Mouse (Mus musculus) embryonic stem cell, embryonic (primary cell): ENCODE data around the gene Ptpn3.

ENCODE experiments used
- CTCF ChIA-PET, 4 experiments: fragments of 300-600 bp in 2 of 4; fragments of 350-600 bp in 2 of 4; sonication (Branson Sonifier 250); formaldehyde crosslinking; loops; one replicate each; lab custom pipeline; 2022; ENCODE audit warnings: inconsistent platforms in 2 of 4; lab: Charles Lee
- POLR2A ChIA-PET, 4 experiments: fragments of 300-600 bp in 2 of 4; fragments of 350-600 bp in 2 of 4; sonication (Branson Sonifier 250); formaldehyde crosslinking; loops; one replicate each; lab custom pipeline; 2022; ENCODE audit warnings: antibody characterized with exemption in 4 of 4, inconsistent platforms in 1 of 4; lab: Charles Lee

Gene Ptpn3

DNA sequence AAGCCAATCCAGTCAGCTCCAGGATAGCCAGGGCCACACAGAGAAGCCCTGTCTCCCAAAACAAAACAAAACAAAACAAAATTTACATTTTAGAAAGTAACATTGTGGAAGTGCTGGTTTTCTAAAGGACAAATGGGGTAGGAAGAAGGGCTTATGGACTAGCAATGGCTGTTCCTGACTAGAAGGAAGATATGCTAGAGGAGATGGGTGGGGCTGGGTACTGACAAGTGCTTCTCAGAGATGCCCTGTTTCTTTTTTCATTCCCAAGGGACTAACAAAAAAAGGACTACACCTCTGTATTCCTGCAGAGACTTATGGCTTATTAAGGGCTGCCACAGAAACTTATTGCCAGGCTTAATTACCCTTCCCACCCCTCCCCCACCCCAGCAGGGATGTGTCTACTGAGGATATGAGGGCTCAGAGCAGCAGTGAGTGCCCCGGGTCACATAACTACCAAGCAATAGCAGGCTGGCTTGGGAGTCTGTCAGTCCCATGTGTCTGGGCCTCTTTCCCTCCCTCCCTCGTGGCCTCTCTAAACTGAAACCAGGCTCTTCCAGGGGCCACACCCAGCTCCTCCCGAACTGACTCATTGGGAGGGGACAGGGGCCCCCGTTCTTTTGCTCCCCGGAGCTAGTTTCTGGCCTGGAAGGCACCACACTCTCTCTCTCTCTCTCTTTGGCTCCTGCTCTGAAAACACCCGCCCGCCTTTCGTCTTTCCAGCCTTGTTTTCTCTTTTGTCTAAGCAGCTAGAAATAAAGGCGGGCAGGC is 148.4 kb downstream of the Ptpn3 start:
- ChIA-PET POLR2A (interaction anchor here in 3 of 4 experiments (0.6 to 2.2 kb wide), 9 partner anchors 9 to 344 kb away, joined by 3 to 10 read pairs (median 3); no protein-coding TSS in a partner anchor), CTCF (interaction anchor here in 3 of 4 experiments (0.6 to 1.5 kb wide), 4 partner anchors 9 to 1571 kb away, joined by 4 to 6 read pairs (median 4); no protein-coding TSS in a partner anchor)

DNA sequence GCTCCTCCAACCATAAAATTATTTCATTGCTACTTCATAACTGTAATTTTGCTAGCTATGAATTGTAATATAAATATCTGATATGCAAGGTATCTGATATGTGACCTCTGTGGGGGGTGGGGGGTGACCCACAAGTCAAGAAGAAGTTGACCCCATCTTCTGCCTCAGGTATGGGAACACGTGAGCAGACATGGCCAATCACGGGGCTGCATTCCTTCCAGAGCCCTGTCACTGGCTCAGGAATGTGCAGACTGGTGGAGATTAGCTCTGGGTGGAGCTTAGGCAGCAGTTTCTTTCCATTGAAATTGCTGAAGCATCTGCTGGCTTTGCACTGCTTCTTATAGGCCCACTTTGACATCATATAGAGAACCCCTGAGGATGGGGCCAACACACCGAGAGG is 153.5 kb downstream of the Ptpn3 start:
- POLR2A ChIA-PET: interaction anchor here in 3 of 4 experiments (0.7 to 1.5 kb wide), 10 partner anchors 14 to 127 kb away, joined by 3 to 9 read pairs (median 4); no protein-coding TSS in a partner anchor
- CTCF ChIA-PET: interaction anchor here in 3 of 4 experiments (0.7 to 1.4 kb wide), 4 partner anchors 125 to 131 kb away, joined by 3 to 5 read pairs (median 4); no protein-coding TSS in a partner anchor

DNA sequence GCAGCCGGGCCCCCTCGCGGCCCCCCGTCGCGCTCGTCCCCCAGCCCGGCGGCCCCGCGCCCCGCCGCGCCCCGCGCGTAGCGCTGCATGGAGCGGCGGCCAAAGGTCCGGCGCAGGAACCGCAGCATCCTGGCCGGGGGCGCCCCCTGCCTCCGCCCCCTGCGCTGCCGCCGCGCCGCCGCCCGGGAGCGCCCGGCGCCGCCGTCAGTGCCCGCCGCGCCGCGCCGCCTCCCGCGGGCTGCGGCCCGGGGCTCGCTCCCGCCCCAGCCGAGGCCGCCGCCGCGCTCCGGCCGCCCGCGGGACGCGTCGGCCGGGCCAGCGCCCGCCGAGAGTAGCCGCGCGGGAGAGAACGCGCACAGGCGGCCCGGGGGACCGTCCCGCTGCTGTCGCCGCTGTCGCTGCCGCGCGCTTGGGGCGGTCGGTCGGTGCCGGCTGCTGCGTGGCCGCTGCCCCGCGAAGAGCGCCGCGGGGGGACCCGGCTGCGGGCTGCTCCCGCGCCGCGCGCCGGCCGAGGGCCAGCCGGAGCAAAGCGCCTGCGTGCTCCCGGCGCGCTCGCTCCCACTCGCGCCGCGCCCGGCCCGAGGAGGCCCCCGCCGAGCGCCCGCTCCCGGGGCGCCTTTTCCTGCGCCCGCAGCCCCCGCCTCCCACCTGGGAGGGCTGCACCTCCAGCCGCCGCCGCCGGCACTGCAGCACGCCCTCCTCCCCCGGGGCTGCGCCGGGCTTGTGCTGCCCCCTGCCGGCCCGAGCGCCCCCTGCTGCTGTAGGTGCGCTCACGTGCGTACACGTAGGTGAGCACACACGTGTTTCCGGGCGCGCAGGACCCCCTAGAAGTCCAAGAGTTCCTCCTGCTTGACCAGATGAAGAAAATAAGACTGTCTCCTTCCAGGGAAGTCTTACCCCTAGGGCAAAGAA is 158.4 kb downstream of the Ptpn3 start, which contains the start of gene Epb41l4b:
Epb41l4b (minus strand) TSS at position 412 of the 912 bp plus-strand sequence.
- CTCF ChIA-PET: interaction anchor here in 1 of 4 experiments (0.8 to 2.9 kb wide), 4 partner anchors 11 to 126 kb away, joined by 3 to 10 read pairs (median 4); no protein-coding TSS in a partner anchor

DNA sequence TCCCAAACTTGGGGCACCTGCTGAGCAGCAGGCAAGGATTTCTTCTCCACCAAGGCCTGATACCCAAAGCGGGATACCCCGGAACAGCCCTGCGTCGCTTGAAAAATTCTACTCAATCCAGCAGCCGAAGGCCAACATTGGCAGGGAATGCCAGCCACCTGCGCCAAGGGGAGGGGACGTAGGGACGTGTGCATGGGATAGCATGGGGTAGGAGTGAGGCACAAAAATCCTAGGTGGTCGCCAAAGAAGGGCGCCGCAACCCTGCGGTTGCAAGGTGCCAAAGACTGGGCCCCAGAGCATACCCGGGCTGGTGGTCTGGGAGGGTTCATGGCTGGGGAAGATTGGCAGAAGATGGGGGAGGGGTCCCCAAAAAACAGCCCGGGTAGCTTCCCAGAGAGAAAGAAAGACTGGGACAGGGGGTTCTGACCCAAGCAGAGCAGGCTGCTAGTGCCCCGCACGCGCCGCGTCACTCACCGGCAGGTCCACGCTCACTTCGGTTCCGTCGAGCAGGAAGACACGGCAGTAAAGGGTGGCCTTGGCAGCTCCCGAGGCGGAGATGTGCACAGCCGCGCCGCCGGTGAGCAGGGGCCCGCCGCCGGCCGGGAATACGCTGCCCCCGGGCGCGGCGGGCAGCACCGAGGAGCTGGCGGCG is 159.1 kb downstream of the Ptpn3 start:
- ChIA-PET CTCF (interaction anchor here in 1 of 4 experiments (0.8 to 1.8 kb wide), 2 partner anchors 121 to 125 kb away, joined by 3 to 8 read pairs; no protein-coding TSS in a partner anchor), POLR2A (interaction anchor here in 2 of 4 experiments (0.6 to 1.2 kb wide), 5 partner anchors 22 to 603 kb away, joined by 3 read pairs; no protein-coding TSS in a partner anchor)

More for the DNA sequence above, 158.4 kb downstream of the Ptpn3 start, which contains the start of gene Epb41l4b:
- POLR2A ChIA-PET: interaction anchor here in 2 of 4 experiments (0.7 to 1.8 kb wide), 7 partner anchors 10 to 120 kb away, joined by 3 to 5 read pairs (median 3); no protein-coding TSS in a partner anchor

DNA sequence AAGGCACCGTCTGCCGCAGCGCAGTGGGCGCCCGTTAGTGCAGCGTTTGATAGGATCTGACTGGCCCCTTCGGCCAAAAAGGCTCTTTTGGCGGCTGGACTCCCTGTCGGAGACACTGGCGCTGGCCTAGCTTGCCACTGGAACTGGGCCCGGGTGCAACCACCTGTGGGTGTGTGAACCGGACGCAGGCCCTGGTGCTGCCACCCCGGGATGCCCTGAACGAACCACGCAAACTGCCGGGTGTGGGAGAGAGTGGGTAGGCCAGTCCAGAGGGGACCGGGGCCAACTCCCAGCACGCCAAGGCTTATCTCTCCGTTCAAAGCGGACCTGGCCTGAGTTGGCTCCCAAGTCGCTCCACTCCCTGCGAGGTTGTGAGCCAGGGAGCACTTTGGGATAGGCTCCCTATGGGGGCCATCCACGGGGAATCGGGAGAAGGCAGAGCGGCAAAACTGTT is 159.7 kb downstream of the Ptpn3 start:
- ChIA-PET POLR2A (interaction anchor here in 3 of 4 experiments (0.7 to 1.6 kb wide), 5 partner anchors 18 to 107 kb away, joined by 3 to 9 read pairs (median 3); no protein-coding TSS in a partner anchor), CTCF (interaction anchor here in 3 of 4 experiments (0.6 to 1.8 kb wide), 3 partner anchors 66 to 125 kb away, joined by 3 to 8 read pairs (median 3); no protein-coding TSS in a partner anchor)

DNA sequence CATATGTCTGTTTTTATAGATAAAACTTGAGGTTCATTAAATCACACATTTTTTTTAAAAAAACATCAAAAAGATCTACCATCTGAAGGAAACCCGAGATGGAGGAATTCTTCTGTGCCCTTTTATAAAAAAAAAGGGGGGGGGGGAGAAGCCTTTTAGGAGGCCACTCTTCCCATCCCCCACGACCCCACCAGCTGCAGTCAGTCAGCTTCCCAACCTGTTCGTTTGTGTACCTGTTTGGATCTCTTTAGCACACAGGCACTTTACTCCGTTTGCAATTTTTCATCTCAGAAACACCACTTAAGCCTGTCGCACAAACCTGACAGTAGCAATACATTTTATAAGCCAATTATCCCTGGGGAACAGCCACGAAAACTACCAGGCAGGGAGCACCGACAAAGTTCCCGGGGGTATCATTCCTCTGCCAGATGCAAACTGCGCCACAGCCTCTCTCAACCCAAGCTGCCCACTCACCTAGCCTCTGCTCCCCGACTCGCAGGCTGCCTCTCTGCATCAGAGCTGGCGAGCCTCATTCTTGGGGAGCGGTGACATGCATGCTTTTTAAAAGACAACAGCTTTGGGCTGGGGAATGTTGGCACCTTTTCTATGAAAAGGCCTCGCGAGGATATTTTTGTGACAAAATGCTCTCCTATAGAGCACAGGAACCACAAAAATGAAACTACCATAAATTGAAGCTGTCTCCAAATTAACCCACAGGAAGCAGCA is 160.5 kb downstream of the Ptpn3 start:
- ChIA-PET POLR2A (interaction anchor here in 3 of 4 experiments (0.6 to 1.6 kb wide), 6 partner anchors 18 to 234 kb away, joined by 3 to 9 read pairs (median 4); no protein-coding TSS in a partner anchor), CTCF (interaction anchor here in 2 of 4 experiments (0.8 to 1.8 kb wide), 2 partner anchors 76 to 124 kb away, joined by 3 to 8 read pairs; no protein-coding TSS in a partner anchor)
